Mouse (Mus musculus) mouse embryonic stem cell (cell line): Measurements from ENCODE around the gene Ogdhl.

Source experiments
- in situ Hi-C, 2 experiments: fragments of 300-500 bp; cut with MboI; formaldehyde crosslinking; loops; 1 replicate in 1 of 2; 3 replicates in 1 of 2; pipeline ENCODE4 v1.14.3; 2019 to 2020; ENCODE audit warnings: low sequenced_read_pairs in 2 of 2, low pct_unique_long_range_greater_than_20kb in 1 of 2, mixed read lengths in 1 of 2; ENCODE audit not compliant: unreplicated experiment in 1 of 2

The Ogdhl gene

DNA sequence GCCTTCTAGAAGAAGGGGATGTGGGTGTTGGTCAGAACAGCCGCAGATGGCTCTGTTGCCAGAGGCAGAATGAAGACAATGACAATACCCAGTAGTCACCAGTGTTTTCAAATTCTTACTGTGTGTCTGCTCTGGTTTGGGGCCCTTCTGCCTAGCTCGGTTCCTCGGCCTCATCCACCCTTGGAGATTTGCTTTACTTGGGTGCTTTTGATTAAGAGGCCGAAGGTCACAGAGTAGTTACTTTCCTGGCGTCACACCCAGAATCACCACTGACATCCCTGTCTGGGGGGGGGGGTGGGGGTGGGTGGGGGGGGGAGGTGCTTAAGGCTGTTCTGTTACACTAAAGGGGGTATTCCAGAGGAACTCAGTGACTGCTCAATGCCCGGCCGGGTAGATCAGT lies 42.5 kb downstream of the Ogdhl start:
- in situ Hi-C loops, result loop anchor here in 1 of 2 experiments (10.0 kb wide), 1 partner anchor 50 kb away; no protein-coding TSS in a partner anchor

GRCm38 (mm10) chr14:32369756-32370155 lies 47.9 kb downstream of the Ogdhl start:
- in situ Hi-C loops, result loop anchor here in 1 of 2 experiments (5.0 to 10.0 kb wide), 2 partner anchors 45 to 108 kb away; no protein-coding TSS in a partner anchor

GRCm38 (mm10) chr14:32372510-32372909 lies 50.7 kb downstream of the Ogdhl start:
- in situ Hi-C loops, result no loop called here

- in situ Hi-C loops, result no loop called here
Measured at GRCm38 (mm10) chr14:32379395-32380098, 57.7 kb downstream of the Ogdhl start.

DNA sequence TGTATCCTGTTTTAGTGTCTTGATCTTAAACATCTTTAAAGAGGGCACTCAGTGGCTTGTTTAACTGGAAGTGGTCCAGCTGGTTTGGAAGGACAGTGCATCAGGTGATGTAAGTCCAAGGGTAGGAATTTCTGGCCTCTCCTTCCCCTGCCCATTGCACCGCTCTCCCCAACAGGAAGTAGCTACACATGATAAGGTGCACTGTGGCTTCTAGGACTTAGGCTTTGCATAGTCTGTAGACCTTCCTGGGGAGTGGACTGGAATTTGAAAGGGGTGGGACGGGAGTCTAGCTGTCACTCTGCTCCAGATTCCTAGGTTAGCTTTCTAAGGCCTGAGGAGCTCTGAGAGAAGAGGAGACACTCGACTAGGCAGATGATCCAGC lies 58.3 kb downstream of the Ogdhl start:
- in situ Hi-C loops, result no loop called here

DNA sequence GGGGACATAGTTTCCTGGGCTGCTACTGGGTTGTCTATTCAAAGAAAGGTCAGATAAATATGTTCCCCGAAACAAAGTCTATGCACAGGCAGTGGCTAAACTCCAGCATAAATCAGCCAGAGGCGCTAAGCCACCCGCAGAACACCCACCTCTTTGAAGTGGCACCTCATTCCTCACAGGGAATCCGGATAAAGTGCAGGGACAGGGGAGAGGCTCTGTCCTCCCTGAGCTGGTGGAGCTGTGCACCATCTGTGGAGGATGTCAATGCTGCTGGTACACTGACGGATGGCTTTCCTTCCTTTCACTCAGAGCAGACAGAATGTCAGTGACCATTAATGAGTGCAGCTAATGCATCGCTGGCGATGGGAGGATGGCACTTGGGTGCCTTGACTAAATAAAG lies 59.2 kb downstream of the Ogdhl start:
- in situ Hi-C loops, result no loop called here

GRCm38 (mm10) chr14:32381619-32382018 lies 59.8 kb downstream of the Ogdhl start:
- in situ Hi-C loops, result no loop called here

DNA sequence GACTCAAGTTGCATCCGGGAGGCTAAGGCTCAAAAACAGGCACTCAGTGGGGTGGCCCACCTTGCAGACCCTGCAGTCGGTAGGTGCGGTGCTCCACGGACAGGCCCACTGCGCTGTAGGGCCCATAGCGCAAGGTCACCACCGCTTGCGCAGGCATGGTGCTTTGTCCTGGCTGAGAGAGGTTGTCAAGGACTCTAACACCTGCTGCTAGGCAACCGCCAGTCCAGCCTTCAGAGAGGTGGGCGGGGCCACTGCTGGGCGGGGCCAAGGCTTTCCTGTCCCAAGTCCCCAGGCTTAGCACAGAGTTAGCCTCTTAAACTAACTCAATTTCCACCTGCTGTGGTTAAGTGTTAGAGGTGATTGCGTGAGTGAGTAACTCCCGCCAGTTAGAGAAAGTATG lies 66.4 kb downstream of the Ogdhl start, which contains the start of gene 1700024G13Rik:
Gene 1700024G13Rik, minus strand, starts transcription at position 196 of the 400 bp plus-strand sequence.
- in situ Hi-C loops, result no loop called here
